Mouse (Mus musculus) myocyte (in vitro differentiated cells): ENCODE measurements around the gene Pdlim1. TPM values are rescaled to one million over a fixed set of nuclear protein-coding genes. Genes with fewer than 3 reads are reported as not detected.

ENCODE experiments used
- H3K27me3 ChIP-seq: one replicate; pipeline ENCODE4 v1.6.1; 2011; ENCODE audit not compliant: control insufficient read depth, insufficient read depth, insufficient read length
- H3K36me3 ChIP-seq: one replicate; pipeline ENCODE4 v1.6.1; 2011; ENCODE audit not compliant: control insufficient read depth, insufficient read depth
- H3K4me2 ChIP-seq: one replicate; pipeline ENCODE4 v1.6.1; 2011; ENCODE audit warnings: low read depth, control low read depth
- H3K4me3 ChIP-seq: one replicate; pipeline ENCODE4 v1.5.1; 2011; ENCODE audit warnings: mild to moderate bottlenecking, control low read depth, moderate library complexity
- H3K79me2 ChIP-seq: one replicate; pipeline ENCODE4 v1.6.1; 2011; ENCODE audit not compliant: control insufficient read depth, insufficient read depth
- H3ac ChIP-seq: one replicate; pipeline ENCODE4 v1.6.1; 2011; ENCODE audit not compliant: control insufficient read depth, insufficient read length
- CEBPB ChIP-seq: IDR thresholded peaks from 2 replicates; pipeline ENCODE4 v1.6.1; 2011; ENCODE audit warnings: mild to moderate bottlenecking, moderate library complexity; ENCODE audit not compliant: poor library complexity, insufficient read depth, severe bottlenecking
- E2F4 ChIP-seq: IDR thresholded peaks from one replicate; pipeline ENCODE4 v1.6.1; 2011; ENCODE audit warnings: mild to moderate bottlenecking, control low read depth, moderate library complexity; ENCODE audit not compliant: insufficient read depth
- MAX ChIP-seq: IDR thresholded peaks from one replicate; pipeline ENCODE4 v1.6.1; 2011; ENCODE audit warnings: low read depth, mild to moderate bottlenecking, control low read depth
- MYOD1 ChIP-seq, 3 experiments: IDR thresholded peaks; one replicate each; pipeline ENCODE4 v1.6.1; 2011; ENCODE audit warnings: control low read depth in 2 of 3, low read depth in 2 of 3, mild to moderate bottlenecking in 2 of 3, moderate library complexity in 1 of 3; ENCODE audit not compliant: insufficient read length in 2 of 3, control insufficient read depth in 1 of 3
- MYOG ChIP-seq, 3 experiments: IDR thresholded peaks; one replicate each; pipeline ENCODE4 v1.6.1; 2011; ENCODE audit warnings: control low read depth in 2 of 3, low read depth in 2 of 3, mild to moderate bottlenecking in 2 of 3; ENCODE audit not compliant: insufficient read length in 2 of 3, control insufficient read depth in 1 of 3, insufficient read depth in 1 of 3
- POLR2A ChIP-seq: IDR thresholded peaks from one replicate; pipeline ENCODE4 v1.6.1; 2011; ENCODE audit warnings: low read depth, mild to moderate bottlenecking, control low read depth, moderate library complexity; ENCODE audit not compliant: insufficient read length
- POLR2AphosphoS2 ChIP-seq: IDR thresholded peaks from one replicate; pipeline ENCODE4 v1.6.1; 2011; ENCODE audit warnings: low read depth, control low read depth; ENCODE audit not compliant: insufficient read length
- REST ChIP-seq: IDR thresholded peaks from one replicate; pipeline ENCODE4 v1.6.1; 2011; ENCODE audit warnings: mild to moderate bottlenecking, control low read depth, moderate library complexity; ENCODE audit not compliant: insufficient read depth, insufficient read length
- SRF ChIP-seq: IDR thresholded peaks from one replicate; pipeline ENCODE4 v1.6.1; 2011; ENCODE audit warnings: low read depth; ENCODE audit not compliant: control insufficient read depth, insufficient read length
- TCF12 ChIP-seq: IDR thresholded peaks from one replicate; pipeline ENCODE4 v1.6.1; 2011; ENCODE audit warnings: mild to moderate bottlenecking, control low read depth; ENCODE audit not compliant: poor library complexity, insufficient read depth, severe bottlenecking
- TCF3 ChIP-seq: IDR thresholded peaks from one replicate; pipeline ENCODE4 v1.6.1; 2011; ENCODE audit warnings: low read depth, control low read depth; ENCODE audit not compliant: insufficient read length
- USF1 ChIP-seq: IDR thresholded peaks from one replicate; pipeline ENCODE4 v1.6.1; 2011; ENCODE audit warnings: low read depth, mild to moderate bottlenecking, control low read depth, moderate library complexity
- polyA plus RNA-seq: library from polyadenylated mRNA; unstranded; fragments of >200 nt; fragmentation: generic; extraction: Trizol; gene quantifications from one replicate; pipeline ENCODE4 v1.2.1, GENCODE M21; 2012; ENCODE audit warnings: missing spikeins

The Pdlim1 gene
- polyA plus RNA-seq, 1 experiment = 161 TPM

- no peak overlapping the region for H3K4me3 ChIP-seq
- no peak overlapping the region for H3K4me2 ChIP-seq
- TF ChIP-seq REST (no peak), SRF (no peak), MYOD1 (IDR thresholded peaks at IDR 0.05; ENCODE audit: control insufficient read depth in 1 of 3, insufficient read length in 2 of 3, low read depth in 2 of 3) (no peak), E2F4 (no peak), CEBPB (no peak), USF1 (no peak), MYOG (IDR thresholded peaks at IDR 0.05; ENCODE audit: control insufficient read depth in 1 of 3, insufficient read depth in 1 of 3, insufficient read length in 2 of 3, low read depth in 2 of 3) (no peak), TCF12 (no peak), MAX (no peak), POLR2AphosphoS2 (no peak), TCF3 (no peak), POLR2A (no peak)
- no peaks in the 10 kb centered on the region for H3K27me3 ChIP-seq
- no peaks in the 10 kb centered on the region for H3K79me2 ChIP-seq
- no peaks in the 10 kb centered on the region for H3K36me3 ChIP-seq
- H3ac ChIP-seq = no peak overlapping the region
These were observed 25.6 kb upstream of the Pdlim1 start for GRCm38 (mm10) chr19:40297078-40297797.

DNA sequence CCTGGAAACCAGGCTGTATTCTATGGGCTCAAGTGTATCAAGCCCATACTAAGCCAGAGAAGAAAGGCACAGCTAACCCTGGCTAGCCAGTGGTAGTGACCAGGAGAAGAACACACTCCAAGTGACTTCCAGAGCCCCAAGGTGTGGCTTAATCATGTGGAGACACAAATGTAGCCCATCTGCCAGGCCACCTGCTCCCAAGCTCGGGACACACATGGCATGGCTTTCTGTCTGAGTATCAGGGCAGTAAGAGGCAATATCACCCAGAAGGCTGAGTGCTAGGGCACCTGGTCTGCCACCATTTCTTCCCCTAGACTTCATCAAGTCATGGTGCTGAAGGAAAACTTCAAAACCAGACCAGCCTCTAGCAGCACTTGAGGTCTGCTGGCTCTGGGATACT, 22.6 kb upstream of the Pdlim1 start:
- H3K27me3 ChIP-seq = no peaks in the 10 kb centered on the region
- H3ac ChIP-seq = no peak overlapping the region
- TF ChIP-seq USF1 (no peak), POLR2A (no peak), MYOG (IDR thresholded peaks at IDR 0.05; ENCODE audit: control insufficient read depth in 1 of 3, insufficient read depth in 1 of 3, insufficient read length in 2 of 3, low read depth in 2 of 3) (no peak), REST (no peak)

GRCm38 (mm10) chr19:40293791-40294190, 22.1 kb upstream of the Pdlim1 start:
- no peaks in the 10 kb centered on the region for H3K27me3 ChIP-seq
- no peak overlapping the region for H3K4me3 ChIP-seq
- TF ChIP-seq MYOD1 (IDR thresholded peaks at IDR 0.05; ENCODE audit: control insufficient read depth in 1 of 3, insufficient read length in 2 of 3, low read depth in 2 of 3) (no peak), TCF3 (no peak), CEBPB (no peak), E2F4 (no peak)
- H3K36me3 ChIP-seq = no peaks in the 10 kb centered on the region
- H3K4me2 ChIP-seq = no peak overlapping the region
- H3ac ChIP-seq = no peak overlapping the region
- no peaks in the 10 kb centered on the region for H3K79me2 ChIP-seq

More for the DNA sequence above, 22.6 kb upstream of the Pdlim1 start:
- no peak overlapping the region for H3K4me2 ChIP-seq
- H3K36me3 ChIP-seq = no peaks in the 10 kb centered on the region
- no peak overlapping the region for H3K4me3 ChIP-seq
- H3K79me2 ChIP-seq = no peaks in the 10 kb centered on the region

DNA sequence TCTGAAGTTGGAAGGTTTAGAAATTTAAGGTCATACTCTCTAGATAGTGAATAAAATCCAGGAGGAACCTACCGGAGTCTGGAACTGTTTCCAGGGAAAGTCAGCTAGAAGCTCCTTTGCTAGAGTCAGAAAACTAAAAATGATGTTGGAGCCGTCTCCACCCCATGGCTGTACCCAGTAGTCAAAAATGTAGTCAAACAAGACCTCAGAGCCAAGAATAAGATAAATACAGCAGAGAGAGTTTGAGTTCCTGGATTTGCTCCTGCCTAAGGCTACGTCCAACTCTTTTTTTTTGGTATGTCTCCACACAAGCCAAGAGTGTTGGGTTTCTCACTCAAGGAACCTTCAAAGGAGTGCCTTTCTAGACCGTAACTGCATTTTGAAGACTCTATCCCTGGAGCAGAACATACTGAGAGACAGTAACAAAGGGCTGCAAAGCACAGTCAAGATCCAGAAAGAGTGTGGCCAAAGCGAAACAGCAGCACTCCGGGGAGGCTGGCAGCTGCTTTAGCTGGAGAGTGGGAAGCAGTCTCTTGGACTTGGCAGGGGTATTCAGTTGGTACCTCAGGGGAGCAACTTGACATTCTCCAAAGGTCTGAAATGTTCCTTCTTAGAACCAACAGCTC, 18.6 kb upstream of the Pdlim1 start:
- TF ChIP-seq MAX (no peak), TCF3 (no peak), SRF (no peak), CEBPB (no peak), REST (no peak), MYOD1 (IDR thresholded peaks at IDR 0.05; ENCODE audit: control insufficient read depth in 1 of 3, insufficient read length in 2 of 3, low read depth in 2 of 3) (no peak), USF1 (no peak)
- no peaks in the 10 kb centered on the region for H3K79me2 ChIP-seq
- H3K4me3 ChIP-seq = no peak overlapping the region

DNA sequence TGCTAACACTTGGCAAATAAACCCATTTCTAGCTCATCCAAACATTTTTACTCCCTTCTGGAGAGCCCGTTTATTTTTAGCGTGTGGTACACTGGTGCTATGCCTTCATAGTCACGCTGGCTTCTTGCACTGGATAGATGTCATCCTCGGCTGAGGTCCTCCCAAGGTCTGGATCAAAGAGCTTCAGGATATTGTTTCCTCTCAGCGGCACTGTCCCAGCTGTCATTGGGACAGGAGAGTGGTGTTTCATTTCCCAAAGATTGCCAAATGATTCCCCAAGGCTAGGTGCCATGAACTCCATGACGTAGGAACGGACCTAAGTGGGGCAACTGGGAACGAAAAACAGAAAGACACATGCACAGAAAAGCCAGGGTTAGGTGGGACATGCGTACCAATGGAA, 16.8 kb upstream of the Pdlim1 start:
- H3K4me3 ChIP-seq = no peak overlapping the region
- no peaks in the 10 kb centered on the region for H3K36me3 ChIP-seq
- H3K4me2 ChIP-seq = no peak overlapping the region
- no peak for TF ChIP-seq TCF12
- TF ChIP-seq MYOD1 (IDR thresholded peaks at IDR 0.05; ENCODE audit: control insufficient read depth in 1 of 3, insufficient read length in 2 of 3, low read depth in 2 of 3) = no peak
- no peak for TF ChIP-seq POLR2AphosphoS2
- no peak for TF ChIP-seq MAX
- TF ChIP-seq REST = no peak
- no peak for TF ChIP-seq SRF
- TF ChIP-seq E2F4 = no peak
- no peak for TF ChIP-seq TCF3
- no peak for TF ChIP-seq MYOG (IDR thresholded peaks at IDR 0.05; ENCODE audit: control insufficient read depth in 1 of 3, insufficient read depth in 1 of 3, insufficient read length in 2 of 3, low read depth in 2 of 3)
- TF ChIP-seq CEBPB = no peak
- no peak for TF ChIP-seq USF1
- no peak for TF ChIP-seq POLR2A
- H3K79me2 ChIP-seq = no peaks in the 10 kb centered on the region
- no peak overlapping the region for H3ac ChIP-seq
- H3K27me3 ChIP-seq = no peaks in the 10 kb centered on the region

More for the DNA sequence above, 18.6 kb upstream of the Pdlim1 start:
- Histone ChIP-seq H3K36me3 (no peaks in the 10 kb centered on the region), H3ac (no peak overlapping the region), H3K4me2 (no peak overlapping the region), H3K27me3 (no peaks in the 10 kb centered on the region)
